Mouse (Mus musculus): ENCODE results near the gene Zc3h6.
"Not testable (repeated sequence)": the region's sequence is repeated elsewhere in the genome, so short reads cannot be mapped to it uniquely, and the experiment has no call there.

Zc3h6 gene

GRCm38 (mm10) chr2:128966641-128967580 is at the start of gene Zc3h6:
Gene Zc3h6 (plus strand): TSS chr2:128967402.
- DNase-seq (ENCODE audit: low read depth, low spot score), result peak; percentile 97

- DNase-seq (ENCODE audit: low read depth, low spot score), result no peak
Observed at GRCm38 (mm10) chr2:128924799-128925198, 42.4 kb upstream of the Zc3h6 start.

GRCm38 (mm10) chr2:128928446-128928845 is 38.8 kb upstream of the Zc3h6 start:
- peak; percentile 22 for DNase-seq (ENCODE audit: low read depth, low spot score)

GRCm38 (mm10) chr2:128930704-128931103 is 36.5 kb upstream of the Zc3h6 start:
- DNase-seq (ENCODE audit: low read depth, low spot score), result no peak

GRCm38 (mm10) chr2:128936256-128936655 is 30.9 kb upstream of the Zc3h6 start:
- DNase-seq (ENCODE audit: low read depth, low spot score), result no peak

- peak; percentile 93 for DNase-seq (ENCODE audit: low read depth, low spot score)
Observed at GRCm38 (mm10) chr2:128943538-128944528, 23.4 kb upstream of the Zc3h6 start, which contains the start of gene Zc3h8. Gene Zc3h8 (minus strand): TSS chr2:128944077.

GRCm38 (mm10) chr2:128947962-128948588 is 19.1 kb upstream of the Zc3h6 start:
- DNase-seq (ENCODE audit: low read depth, low spot score), result no peak

- DNase-seq (ENCODE audit: low read depth, low spot score), result no peak
Observed at GRCm38 (mm10) chr2:128954186-128954585, 13.0 kb upstream of the Zc3h6 start.

GRCm38 (mm10) chr2:128965505-128966105 is 1.6 kb upstream of the Zc3h6 start:
- DNase-seq (ENCODE audit: low read depth, low spot score), result no peak

- no peak for DNase-seq (ENCODE audit: low read depth, low spot score)
Observed at GRCm38 (mm10) chr2:128966236-128966635, 966 bp upstream of the Zc3h6 start.

GRCm38 (mm10) chr2:128967661-128968441 is 649 bp downstream of the Zc3h6 start, which contains the start of gene Gm10762:
Gene Gm10762 (minus strand): TSS chr2:128967725.
- DNase-seq (ENCODE audit: low read depth, low spot score), result no peak

- DNase-seq (ENCODE audit: low read depth, low spot score), result no peak
Observed at GRCm38 (mm10) chr2:128968475-128969083, 1.4 kb downstream of the Zc3h6 start.

- no peak for DNase-seq (ENCODE audit: low read depth, low spot score)
Observed at GRCm38 (mm10) chr2:128972301-128972700, 5.1 kb downstream of the Zc3h6 start.

- no peak for DNase-seq (ENCODE audit: low read depth, low spot score)
Observed at GRCm38 (mm10) chr2:128975572-128975971, 8.4 kb downstream of the Zc3h6 start.

GRCm38 (mm10) chr2:128984746-128985145 is 17.5 kb downstream of the Zc3h6 start:
- peak; percentile 34 for DNase-seq (ENCODE audit: low read depth, low spot score)

- no peak for DNase-seq (ENCODE audit: low read depth, low spot score)
Observed at GRCm38 (mm10) chr2:129004872-129005271, 37.7 kb downstream of the Zc3h6 start.

- DNase-seq (ENCODE audit: low read depth, low spot score), result no peak
Observed at GRCm38 (mm10) chr2:129006194-129006749, 39.1 kb downstream of the Zc3h6 start.

GRCm38 (mm10) chr2:129008867-129009266 is 41.7 kb downstream of the Zc3h6 start:
- DNase-seq (ENCODE audit: low read depth, low spot score), result not testable (repeated sequence)

GRCm38 (mm10) chr2:129020106-129020505 is 52.9 kb downstream of the Zc3h6 start:
- no peak for DNase-seq (ENCODE audit: low read depth, low spot score)

Data from telencephalon, adult 2 months (tissue).